Mouse (Mus musculus) ES-E14 (cell line): ENCODE measurements around the gene Cmc1. TPM values are rescaled to one million over a fixed set of nuclear protein-coding genes. Genes with fewer than 3 reads are reported as not detected.

Experiments used
- DNase-seq: peaks from one replicate; pipeline ENCODE4 v3.0.0-alpha.2; 2013; ENCODE audit warnings: low read depth, low spot score
- H3K27ac ChIP-seq: 2 replicates; pipeline ENCODE4 v1.5.1; 2012; ENCODE audit warnings: low read depth, mild to moderate bottlenecking, low read length, moderate library complexity, mixed read lengths; ENCODE audit not compliant: poor library complexity, insufficient read depth, severe bottlenecking
- H3K36me3 ChIP-seq: 2 replicates; pipeline ENCODE4 v1.6.1; 2012; ENCODE audit warnings: mild to moderate bottlenecking, low read length, moderate library complexity, mixed read lengths; ENCODE audit not compliant: control insufficient read depth, poor library complexity, insufficient read depth, severe bottlenecking
- H3K4me1 ChIP-seq, 2 experiments: fragments of 150-350 bp in 1 of 2; sonication (generic) in 1 of 2; 2 replicates each; pipeline ENCODE4 v1.6.1; 2012; ENCODE audit warnings: low read length in 2 of 2, mild to moderate bottlenecking in 1 of 2, mixed read lengths in 1 of 2; ENCODE audit not compliant: control insufficient read depth in 2 of 2, insufficient read depth in 2 of 2, poor library complexity in 1 of 2
- H3K4me3 ChIP-seq, 2 experiments: fragments of 150-350 bp in 1 of 2; sonication (generic) in 1 of 2; 2 replicates each; pipeline ENCODE4 v1.5.1; 2012; ENCODE audit warnings: low read length in 2 of 2, low read depth in 1 of 2, mild to moderate bottlenecking in 1 of 2, mixed read lengths in 1 of 2; ENCODE audit not compliant: insufficient read depth in 1 of 2, poor library complexity in 1 of 2, severe bottlenecking in 1 of 2
- H3K9ac ChIP-seq: 2 replicates; pipeline ENCODE4 v1.6.1; 2012; ENCODE audit warnings: low read depth, mild to moderate bottlenecking, low read length, mixed read lengths; ENCODE audit not compliant: poor library complexity, insufficient read depth, severe bottlenecking
- H3K9me3 ChIP-seq: fragments of 150-350 bp; sonication (generic); 2 replicates; pipeline ENCODE4 v1.6.1; 2012; ENCODE audit warnings: low read depth, mild to moderate bottlenecking, low read length; ENCODE audit not compliant: control insufficient read depth, insufficient read depth
- CHD2 ChIP-seq: IDR thresholded peaks from 2 replicates; pipeline ENCODE4 v1.6.1; 2014; ENCODE audit warnings: mild to moderate bottlenecking, low read depth, low read length, inconsistent platforms
- HCFC1 ChIP-seq: IDR thresholded peaks from 2 replicates; pipeline ENCODE4 v1.6.1; 2012; ENCODE audit warnings: low read length, inconsistent platforms, borderline replicate concordance; ENCODE audit not compliant: insufficient read depth
- MAFK ChIP-seq: IDR thresholded peaks from 2 replicates; pipeline ENCODE4 v1.6.1; 2014; ENCODE audit warnings: mild to moderate bottlenecking, low read depth, low read length, inconsistent platforms; ENCODE audit not compliant: insufficient read depth
- ZC3H11A ChIP-seq: IDR thresholded peaks from 2 replicates; pipeline ENCODE4 v1.6.1; 2012; ENCODE audit warnings: low read depth, mild to moderate bottlenecking, inconsistent platforms, low read length, borderline replicate concordance
- ZNF384 ChIP-seq: IDR thresholded peaks from 2 replicates; pipeline ENCODE4 v1.6.1; 2012; ENCODE audit warnings: low read depth, low read length, inconsistent platforms
- in situ Hi-C, 2 experiments: fragments of 600-800 bp; cut with MboI; formaldehyde crosslinking; loops; one replicate each; pipeline ENCODE4 v1.15.1; 2025; ENCODE audit warnings: low sequenced_read_pairs in 2 of 2, inconsistent platforms in 1 of 2; ENCODE audit not compliant: unreplicated experiment in 2 of 2
- total RNA-seq: library from RNA; depleted of rRNA; stranded (reverse); fragments of 300-350 nt; gene quantifications from 2 replicates; pipeline ENCODE4 v1.2.3, GENCODE M21; 2012; rRNA removed

Gene Cmc1
- total RNA-seq, 1 experiment = 18.8 TPM

DNA sequence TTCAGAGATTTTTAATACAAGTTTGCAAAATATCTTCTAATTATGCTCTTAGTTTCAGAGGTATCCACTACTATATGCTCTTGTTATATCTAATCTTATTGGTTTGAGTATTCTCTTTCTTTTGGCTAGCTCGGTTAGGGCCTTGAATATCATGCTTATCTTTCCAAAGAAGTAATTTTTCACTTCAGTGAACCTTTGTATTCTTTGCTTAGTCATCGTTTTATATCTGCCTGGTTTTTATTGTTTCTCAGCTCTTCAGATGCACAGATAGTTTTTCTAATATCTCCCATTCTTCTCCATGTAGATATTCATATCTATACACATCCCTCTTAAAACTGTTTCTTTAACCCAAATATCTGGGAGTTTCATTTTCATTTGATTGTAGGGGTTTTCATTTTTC, 125.0 kb downstream of the Cmc1 start:
- in situ Hi-C loops = no loop called here
- H3K4me3 ChIP-seq = no peak overlapping the region
- TF ChIP-seq HCFC1 (no peak), ZNF384 (no peak), MAFK (peak; percentile 59; the same call in 1 of the 2 replicates), CHD2 (no peak), ZC3H11A (no peak)

More for the DNA sequence above, 125.0 kb downstream of the Cmc1 start:
- H3K4me1 ChIP-seq = no peaks in the 10 kb centered on the region
- no peaks in the 10 kb centered on the region for H3K9me3 ChIP-seq
- H3K27ac ChIP-seq = no peak overlapping the region
- no peaks in the 10 kb centered on the region for H3K36me3 ChIP-seq
- DNase-seq = no peak
- no peak overlapping the region for H3K9ac ChIP-seq

Other genes starting within 250 kb of the Cmc1 start
- gene Azi2, start 109.7 kb downstream of the Cmc1 start, total RNA-seq = 40.8 and 42.0 TPM in 2 replicates